Mouse (Mus musculus) kidney, adult 11 months (tissue): Measurements from ENCODE around the gene Cdc42bpg.

ENCODE experiments used
- DNase-seq: peaks from one replicate; pipeline ENCODE4 v3.0.0; 2022

Gene Cdc42bpg

GRCm38 (mm10) chr19:6352107-6352505 is 45.9 kb downstream of the Cdc42bpg start:
- no peak for DNase-seq

GRCm38 (mm10) chr19:6354030-6354429 is 47.8 kb downstream of the Cdc42bpg start:
- no peak for DNase-seq

GRCm38 (mm10) chr19:6361291-6361690 is 55.0 kb downstream of the Cdc42bpg start:
- DNase-seq: no peak

- DNase-seq: no peak
These were observed 56.8 kb downstream of the Cdc42bpg start for GRCm38 (mm10) chr19:6363091-6363410.

GRCm38 (mm10) chr19:6363411-6364240 is 57.4 kb downstream of the Cdc42bpg start, which contains the start of gene Sf1:
Gene Sf1 (plus strand): TSS chr19:6363690.
- DNase-seq: peak; percentile 100

GRCm38 (mm10) chr19:6364317-6364725 is 58.1 kb downstream of the Cdc42bpg start:
- peak; percentile 90 for DNase-seq

- no peak for DNase-seq
These were observed 58.6 kb downstream of the Cdc42bpg start for GRCm38 (mm10) chr19:6364842-6365241.

- DNase-seq: no peak
These were observed 63.9 kb downstream of the Cdc42bpg start for GRCm38 (mm10) chr19:6370175-6370574.

- no peak for DNase-seq
These were observed 66.2 kb downstream of the Cdc42bpg start for GRCm38 (mm10) chr19:6372433-6372832.

- DNase-seq: peak; percentile 49
These were observed 67.5 kb downstream of the Cdc42bpg start for GRCm38 (mm10) chr19:6373539-6374400.

GRCm38 (mm10) chr19:6374571-6374970 is 68.3 kb downstream of the Cdc42bpg start:
- no peak for DNase-seq
